Mouse (Mus musculus) bone marrow macrophage, adult 2 months (primary cell): ENCODE results near the gene Gm21876. TPM values are rescaled to one million over a fixed set of nuclear protein-coding genes. Genes with fewer than 3 reads are reported as not detected.
"Not testable (repeated sequence)": the region's sequence is repeated elsewhere in the genome, so short reads cannot be mapped to it uniquely, and the experiment has no call there.

Source experiments
- H3K27ac ChIP-seq: 2 replicates; pipeline ENCODE4 v1.5.1; 2012; ENCODE audit warnings: low read depth, low read length; ENCODE audit not compliant: insufficient read depth
- H3K4me1 ChIP-seq: 2 replicates; pipeline ENCODE4 v1.6.1; 2012; ENCODE audit warnings: low read length; ENCODE audit not compliant: control insufficient read depth, insufficient read depth
- H3K4me3 ChIP-seq: 2 replicates; pipeline ENCODE4 v1.5.1; 2012; ENCODE audit warnings: mild to moderate bottlenecking, low read length, moderate library complexity; ENCODE audit not compliant: insufficient read depth
- CTCF ChIP-seq: IDR thresholded peaks from 2 replicates; pipeline ENCODE4 v1.5.1; 2012; ENCODE audit warnings: low read depth, mild to moderate bottlenecking, low read length, moderate library complexity
- POLR2A ChIP-seq: IDR thresholded peaks from 2 replicates; pipeline ENCODE4 v1.6.1; 2012; ENCODE audit warnings: mild to moderate bottlenecking, low read depth, low read length, borderline replicate concordance
- polyA plus RNA-seq: library from polyadenylated mRNA; stranded (reverse); fragments of >200 nt; gene quantifications from 2 replicates; pipeline ENCODE4 v1.2.4, GENCODE M21; 2012; ENCODE audit not compliant: missing spikeins, insufficient read depth, insufficient read length

Gm21876 gene
- not detected in 2 replicates for polyA plus RNA-seq

- Histone ChIP-seq H3K4me1 (no peaks in the 10 kb centered on the region), H3K27ac (no peak within 1 kb of the TSS), H3K4me3 (no peak within 1 kb of the TSS)
- no peak for TF ChIP-seq POLR2A
- no peak for TF ChIP-seq CTCF
These were observed at the start of gene Gm21876 for GRCm38 (mm10) chrX:21175553-21175952. Gm21876 (minus strand) TSS chrX:21175653.

- no peak overlapping the region for H3K4me3 ChIP-seq
- no peak overlapping the region for H3K27ac ChIP-seq
- TF ChIP-seq CTCF: no peak
- no peak for TF ChIP-seq POLR2A
- no peaks in the 10 kb centered on the region for H3K4me1 ChIP-seq
These were observed 45.0 kb upstream of the Gm21876 start for GRCm38 (mm10) chrX:21220422-21220821.

- not testable (repeated sequence) for H3K4me3 ChIP-seq, H3K4me1 ChIP-seq, H3K27ac ChIP-seq
These were observed 28.8 kb downstream of the Gm21876 start for GRCm38 (mm10) chrX:21146675-21147074.

Other genes with a start within 250 kb of the Gm21876 start
- gene Cfp, start 244.1 kb downstream of the Gm21876 start, polyA plus RNA-seq: 362 and 394 TPM in 2 replicates
- 13.3 and 14.5 TPM in 2 replicates for gene Elk1, start 225.0 kb downstream of the Gm21876 start, polyA plus RNA-seq
- gene Uxt, start 213.6 kb downstream of the Gm21876 start, polyA plus RNA-seq: 21.1 and 23.5 TPM in 2 replicates
- gene Zfp182, start 113.3 kb downstream of the Gm21876 start, polyA plus RNA-seq: 20.8 and 23.6 TPM in 2 replicates
- not detected in 2 replicates for gene Spaca5, start 107.2 kb downstream of the Gm21876 start, polyA plus RNA-seq
- 0.24 and 0.63 TPM in 2 replicates for gene Zfp300, start 86.1 kb downstream of the Gm21876 start, polyA plus RNA-seq
- not detected in 2 replicates for gene Ssxa1, start 59.8 kb downstream of the Gm21876 start, polyA plus RNA-seq